Mouse (Mus musculus) thymus, postnatal 4 days (tissue): ENCODE measurements around the gene Atat1.
"Not testable (repeated sequence)": the region's sequence is repeated elsewhere in the genome, so short reads cannot be mapped to it uniquely, and the experiment has no call there.

Experiments
- DNase-seq: peaks from one replicate; pipeline ENCODE4 v3.0.0; 2021

Atat1 gene

GRCm38 (mm10) chr17:35909919-35910369 lies at the start of gene Atat1:
TSS of gene Atat1 (minus strand) at chr17:35910075.
- DNase-seq = peak; percentile 99

DNA sequence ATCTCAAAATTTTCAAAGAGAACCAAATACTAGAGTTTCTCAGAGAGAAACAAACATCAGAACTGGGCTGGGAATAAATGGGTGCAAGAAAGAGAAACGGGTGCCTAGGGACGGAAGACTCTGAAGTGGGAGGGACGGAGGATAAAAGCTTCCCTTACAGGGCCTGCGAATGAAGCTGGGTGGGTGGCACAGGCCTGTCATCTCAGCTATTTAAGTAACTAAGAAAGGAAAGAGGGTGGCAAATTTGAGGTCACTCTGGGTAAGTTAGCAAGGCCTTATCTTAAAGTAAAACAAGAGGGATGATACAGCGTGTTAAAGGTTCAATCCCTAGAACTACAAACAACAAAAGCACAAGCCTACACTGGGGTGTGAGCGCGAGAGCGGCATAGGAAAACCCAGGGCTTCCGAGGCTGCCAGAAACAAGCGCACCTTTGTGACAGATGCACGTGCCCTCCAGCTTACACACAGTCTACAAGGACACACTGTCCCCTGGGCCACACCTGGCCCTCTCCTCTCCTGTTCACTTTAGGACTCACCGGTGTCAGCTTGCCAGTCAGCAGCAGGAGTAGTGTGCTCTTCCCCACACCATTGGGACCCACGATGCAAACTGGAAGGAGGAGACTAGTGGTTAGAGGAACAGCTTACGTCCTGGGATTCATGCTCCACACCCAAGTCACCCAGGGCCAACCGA lies 48.8 kb upstream of the Atat1 start:
- DNase-seq = no peak

- no peak for DNase-seq
Observed at GRCm38 (mm10) chr17:35954665-35955064, 44.8 kb upstream of the Atat1 start.

GRCm38 (mm10) chr17:35952559-35952958 lies 42.7 kb upstream of the Atat1 start:
- not testable (repeated sequence) for DNase-seq

- not testable (repeated sequence) for DNase-seq
Observed at GRCm38 (mm10) chr17:35950946-35951345, 41.1 kb upstream of the Atat1 start.

- no peak for DNase-seq
Observed at GRCm38 (mm10) chr17:35939941-35940340, 30.1 kb upstream of the Atat1 start.

- no peak for DNase-seq
Observed at GRCm38 (mm10) chr17:35939108-35939507, 29.2 kb upstream of the Atat1 start.

- DNase-seq = peak; percentile 64
Observed at GRCm38 (mm10) chr17:35937700-35938348, 27.9 kb upstream of the Atat1 start.

- not testable (repeated sequence) for DNase-seq
Observed at GRCm38 (mm10) chr17:35935763-35936162, 25.9 kb upstream of the Atat1 start.

DNA sequence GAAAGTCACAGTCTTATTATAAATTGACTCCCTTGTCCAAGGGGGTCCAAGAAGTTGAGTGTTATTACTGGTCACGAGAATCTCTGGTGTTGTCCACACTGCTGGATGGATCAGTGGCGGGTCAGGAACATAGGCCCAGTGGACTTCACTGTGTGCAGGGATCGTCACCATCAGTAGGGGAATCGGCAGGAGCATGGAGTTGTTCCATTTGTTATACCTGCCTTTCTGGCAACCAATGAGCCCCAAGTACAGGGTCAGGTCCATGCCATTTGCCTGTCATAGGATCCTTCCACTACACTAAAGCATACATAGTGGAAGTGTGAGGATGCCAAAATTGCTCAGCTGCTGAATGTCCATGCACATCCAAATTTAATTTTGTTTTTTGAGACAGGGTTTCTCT lies 22.7 kb upstream of the Atat1 start:
- DNase-seq = no peak

DNA sequence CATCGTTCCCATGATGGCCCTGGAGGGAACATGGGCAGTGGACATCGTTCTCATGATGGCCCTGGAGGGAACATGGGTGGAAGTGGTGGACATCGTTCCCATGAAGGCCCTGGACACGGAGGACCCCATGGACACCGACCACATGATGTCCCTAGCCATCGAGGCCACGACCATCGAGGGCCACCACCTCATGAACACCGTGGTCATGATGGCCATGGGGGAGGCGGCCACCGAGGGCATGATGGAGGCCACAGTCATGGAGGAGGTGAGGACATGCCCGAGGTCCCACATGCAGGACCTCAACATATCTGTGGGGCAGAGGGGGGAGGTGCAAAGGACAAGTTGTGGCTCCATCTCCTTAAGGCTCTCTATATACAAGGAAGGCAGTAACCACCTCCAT lies 20.8 kb upstream of the Atat1 start:
- no peak for DNase-seq

DNA sequence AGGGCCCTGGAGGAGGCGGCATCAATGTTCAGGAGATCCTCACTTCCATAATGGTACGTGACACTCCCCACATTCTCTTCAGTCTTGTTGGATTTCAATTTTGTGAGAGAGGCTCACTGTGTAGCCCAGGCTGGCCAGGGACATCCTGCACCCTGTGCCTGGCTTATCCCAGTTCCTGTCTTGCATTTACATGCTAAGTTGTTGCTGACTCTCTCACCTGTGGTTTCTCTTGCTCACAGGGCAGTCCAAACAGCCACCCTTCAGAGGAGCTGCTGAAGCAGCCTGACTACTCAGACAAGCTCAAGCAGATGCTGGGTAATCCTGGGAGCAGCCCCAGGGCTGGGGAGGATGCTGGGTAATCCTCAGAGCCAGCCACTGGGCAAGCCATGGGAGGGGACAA lies 19.7 kb upstream of the Atat1 start:
- no peak for DNase-seq

- DNase-seq = no peak
Observed at GRCm38 (mm10) chr17:35927471-35927870, 17.6 kb upstream of the Atat1 start.

DNA sequence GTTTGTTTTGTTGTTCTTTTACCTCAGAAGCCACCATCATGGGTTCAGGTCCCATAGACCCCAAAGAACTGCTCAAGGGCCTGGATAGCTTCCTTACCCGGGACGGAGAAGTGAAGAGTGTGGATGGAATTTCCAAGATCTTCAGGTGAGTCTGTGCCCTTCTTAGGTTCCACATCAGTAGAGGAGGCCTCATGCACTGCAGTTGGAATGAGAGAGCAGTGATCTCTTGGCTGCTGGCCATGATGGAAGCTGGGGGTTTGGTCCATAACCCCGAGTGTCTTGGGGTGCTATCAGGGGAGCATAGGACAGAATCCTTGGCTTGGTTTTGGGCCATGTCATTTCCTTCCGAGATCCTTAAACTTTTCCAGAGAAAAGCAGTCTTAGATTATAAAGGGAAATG lies 13.4 kb upstream of the Atat1 start:
- no peak for DNase-seq

DNA sequence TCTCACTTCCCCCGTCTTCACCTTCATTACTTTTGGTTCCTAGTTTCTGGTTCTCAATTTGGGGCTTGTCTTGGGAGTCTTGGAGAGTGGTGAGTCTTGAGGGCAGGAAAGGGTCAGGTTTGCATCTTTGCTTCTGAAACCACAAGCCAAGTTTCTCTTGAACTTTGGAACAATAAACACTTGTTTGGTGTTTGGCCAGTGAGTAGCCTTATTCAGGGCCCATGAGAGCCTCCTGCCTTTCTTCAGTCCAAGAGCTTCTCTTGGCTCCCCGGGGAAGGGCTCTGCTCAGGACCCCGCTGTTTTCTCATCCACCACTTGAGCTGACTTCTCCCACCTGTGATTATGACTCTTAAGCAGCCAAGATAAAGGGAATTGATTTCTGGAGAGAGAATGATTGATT lies 12.7 kb upstream of the Atat1 start:
- no peak for DNase-seq

DNA sequence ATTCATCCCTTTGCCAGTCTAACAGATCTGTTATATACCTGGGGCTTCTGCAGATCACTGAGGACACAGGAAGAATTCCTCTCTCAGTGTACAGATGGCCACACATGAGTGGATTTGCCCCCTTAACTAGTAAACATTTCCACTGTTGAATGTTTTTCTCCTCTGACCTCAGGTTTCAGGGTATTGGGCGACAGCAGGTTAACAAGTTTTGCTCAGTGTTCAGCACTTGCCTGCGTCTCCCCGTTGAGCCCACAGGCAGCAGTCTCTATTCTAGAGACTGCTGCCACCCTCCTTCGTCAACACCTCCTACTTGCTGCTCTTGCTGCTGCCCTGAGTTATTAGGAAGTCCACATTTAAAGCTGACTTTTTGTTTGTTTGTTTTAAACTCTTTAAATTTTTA lies 11.8 kb upstream of the Atat1 start:
- no peak for DNase-seq

DNA sequence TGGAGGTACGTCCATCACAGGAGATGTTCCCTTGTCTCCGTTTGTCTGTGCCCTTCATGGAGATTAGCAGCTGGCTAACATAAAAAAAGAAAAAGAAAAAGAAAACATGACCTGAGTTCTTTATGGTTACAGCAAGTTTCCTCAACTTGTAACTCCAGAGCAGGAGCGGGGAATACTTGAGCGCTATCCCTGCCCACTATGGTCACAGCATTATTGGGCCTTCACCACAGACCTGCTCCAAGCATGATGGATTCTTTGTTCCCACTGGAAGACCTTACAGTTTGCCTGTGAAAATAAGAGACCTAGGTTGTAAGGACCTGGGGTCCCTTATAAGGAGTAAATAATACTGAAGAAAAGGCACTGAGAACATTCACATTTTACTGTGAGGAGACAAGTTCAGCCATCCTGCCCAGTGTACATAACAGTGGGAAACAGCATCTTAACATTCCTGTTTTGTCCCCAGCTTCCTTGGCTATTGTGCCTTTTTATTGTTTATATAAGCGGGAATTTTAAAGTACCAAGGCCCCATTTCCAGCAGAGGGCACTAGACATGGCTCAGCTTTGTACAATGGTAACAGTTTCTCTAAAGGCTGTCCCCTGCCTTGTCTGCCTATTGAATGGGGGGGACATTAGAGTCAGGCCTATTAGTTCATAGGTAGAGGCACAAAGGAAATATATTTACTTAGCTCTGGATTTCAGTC lies 11.1 kb upstream of the Atat1 start:
- DNase-seq = peak; percentile 51

DNA sequence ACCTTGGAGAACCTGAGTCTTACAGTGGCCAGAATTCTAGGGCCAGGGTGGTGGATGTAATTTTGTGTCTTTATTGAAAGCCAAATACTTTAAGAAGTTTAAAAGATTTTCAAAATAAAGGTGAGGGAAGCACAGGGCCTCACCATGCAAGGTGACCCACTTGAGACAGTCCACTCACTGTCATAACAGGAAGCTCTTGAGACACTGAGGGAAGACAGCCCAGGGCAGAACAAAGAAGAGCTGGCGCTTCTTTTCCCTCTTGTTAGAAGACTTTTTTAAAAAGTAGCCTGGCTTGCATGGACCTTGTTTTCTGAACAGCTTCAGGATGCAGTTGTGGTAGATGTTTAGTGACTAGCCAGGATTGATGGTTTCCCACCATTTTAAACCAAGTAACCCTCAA lies 10.5 kb upstream of the Atat1 start:
- DNase-seq = no peak

GRCm38 (mm10) chr17:35919864-35920301 lies 10.0 kb upstream of the Atat1 start:
- DNase-seq = peak; percentile 39

DNA sequence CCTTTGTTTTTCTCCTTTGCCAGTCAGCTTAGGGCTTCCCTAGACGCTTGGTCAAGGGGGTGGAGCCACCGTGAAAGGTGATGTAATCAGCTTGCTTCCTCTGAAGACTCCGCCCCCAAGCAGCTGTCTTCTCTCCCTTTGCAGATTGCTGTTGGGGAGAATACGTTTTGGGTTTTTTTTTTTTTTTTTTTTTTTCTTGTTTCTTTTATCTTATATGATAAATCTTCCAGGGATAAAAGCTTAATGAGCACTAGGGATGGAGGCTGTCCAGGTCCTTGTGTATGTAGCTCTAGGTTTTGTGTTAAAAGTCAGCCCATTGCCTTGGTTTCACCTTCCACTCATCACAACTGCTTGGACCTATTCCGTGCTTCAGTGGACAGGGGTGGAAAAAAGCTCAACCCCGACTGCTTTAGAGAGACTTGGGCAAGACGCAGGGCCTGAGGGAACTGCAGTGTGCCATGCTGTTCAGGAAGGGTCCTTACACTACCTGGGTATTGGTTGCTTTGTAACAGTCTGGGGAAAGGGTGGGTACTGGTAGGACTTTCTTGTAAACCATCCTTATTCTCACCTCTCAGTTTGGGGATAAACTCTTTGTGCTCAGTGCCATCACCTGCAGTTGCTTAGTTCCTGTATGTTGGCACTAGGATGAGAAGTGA lies 9.3 kb upstream of the Atat1 start:
- peak; percentile 97 for DNase-seq

GRCm38 (mm10) chr17:35918276-35919059 lies 8.6 kb upstream of the Atat1 start:
- DNase-seq = peak; percentile 54

- DNase-seq = peak; percentile 51
Observed at GRCm38 (mm10) chr17:35917463-35918251, 7.8 kb upstream of the Atat1 start.
